Mouse (Mus musculus): ENCODE data around the gene Thap12. TPM values are rescaled to one million over a fixed set of nuclear protein-coding genes. Genes with fewer than 3 reads are reported as not detected.
A peak's percentile ranks its signal among the peaks of the same experiment; 100 is the strongest.

Gene Thap12
- polyA plus RNA-seq, 1 experiment = 4.2 TPM

DNA sequence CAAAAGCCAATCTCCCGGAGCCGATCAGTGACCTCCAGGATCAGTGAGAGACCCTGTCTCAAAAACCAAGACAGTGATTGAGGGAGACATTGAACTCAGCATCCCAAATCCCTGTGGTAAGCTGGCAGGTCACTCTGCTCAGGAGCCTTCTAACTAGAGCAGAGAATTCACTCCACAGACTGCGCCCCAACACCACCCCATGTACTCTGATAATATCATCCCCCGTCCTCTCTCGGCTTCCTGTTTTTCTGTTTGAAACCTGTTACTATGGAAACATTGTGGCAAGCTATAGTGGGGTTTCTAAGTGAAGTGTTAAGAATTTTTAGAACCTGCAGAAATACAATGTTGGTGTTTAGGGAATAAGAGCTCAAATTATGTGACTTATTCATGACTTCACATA is 8.9 kb upstream of the Thap12 start:
- H3K27ac ChIP-seq (ENCODE audit: insufficient read depth, low read length) = peak overlapping the region; percentile 75
- TF ChIP-seq CTCF (IDR thresholded peaks at IDR 0.05; ENCODE audit: extremely low read depth, insufficient read depth, insufficient read length, insufficient replicate concordance) (no peak), POLR2A (IDR thresholded peaks at IDR 0.05; ENCODE audit: low read depth, low read length) (no peak)
- H3K4me3 ChIP-seq (ENCODE audit: extremely low read depth, insufficient read depth, insufficient read length) = no peak overlapping the region
- DNase-seq (ENCODE audit: low read depth in 1 of 2, low spot score in 2 of 2) = peak; percentile 55 to 76
- peaks cover 3% of the 10 kb centered on the region for H3K4me1 ChIP-seq (ENCODE audit: control insufficient read depth, insufficient read depth, insufficient read length)
- WGBS = 30% methylated on average over 5 of the region's 5 CpGs
- H3K36me3 ChIP-seq (ENCODE audit: control insufficient read depth, insufficient read depth, low read length) = no peaks in the 10 kb centered on the region
- H3K27me3 ChIP-seq (ENCODE audit: control insufficient read depth, insufficient read depth, low read length) = no peaks in the 10 kb centered on the region

DNA sequence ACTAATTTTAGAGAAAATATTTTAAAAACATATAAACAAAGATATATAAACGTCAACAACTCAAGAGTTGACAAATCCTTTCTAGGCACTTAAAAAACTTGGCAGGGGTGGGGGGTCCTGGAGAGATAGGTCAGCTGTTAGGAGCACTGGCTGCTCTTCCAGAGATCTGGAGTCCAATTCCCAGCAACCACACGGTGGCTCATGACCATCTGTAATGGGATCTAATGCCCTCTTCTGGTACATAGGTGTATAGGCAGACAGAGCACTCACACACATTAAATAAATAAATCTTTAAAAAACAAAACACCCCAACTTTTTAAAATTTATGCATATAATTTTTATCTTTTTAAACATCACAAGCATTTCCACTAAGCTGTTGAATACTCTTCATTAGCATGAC is 5.4 kb upstream of the Thap12 start:
- Histone ChIP-seq H3K27me3 (ENCODE audit: control insufficient read depth, insufficient read depth, low read length) (no peaks in the 10 kb centered on the region), H3K36me3 (ENCODE audit: control insufficient read depth, insufficient read depth, low read length) (no peaks in the 10 kb centered on the region), H3K4me3 (ENCODE audit: extremely low read depth, insufficient read depth, insufficient read length) (no peak overlapping the region), H3K4me1 (ENCODE audit: control insufficient read depth, insufficient read depth, insufficient read length) (peaks cover 3% of the 10 kb centered on the region), H3K27ac (ENCODE audit: insufficient read depth, low read length) (no peak overlapping the region)
- 30% methylated on average over 2 of the region's 2 CpGs for WGBS
- TF ChIP-seq POLR2A (IDR thresholded peaks at IDR 0.05; ENCODE audit: low read depth, low read length) (no peak), CTCF (IDR thresholded peaks at IDR 0.05; ENCODE audit: extremely low read depth, insufficient read depth, insufficient read length, insufficient replicate concordance) (no peak)
- DNase-seq (ENCODE audit: low read depth in 1 of 2, low spot score in 2 of 2) = no peak

DNA sequence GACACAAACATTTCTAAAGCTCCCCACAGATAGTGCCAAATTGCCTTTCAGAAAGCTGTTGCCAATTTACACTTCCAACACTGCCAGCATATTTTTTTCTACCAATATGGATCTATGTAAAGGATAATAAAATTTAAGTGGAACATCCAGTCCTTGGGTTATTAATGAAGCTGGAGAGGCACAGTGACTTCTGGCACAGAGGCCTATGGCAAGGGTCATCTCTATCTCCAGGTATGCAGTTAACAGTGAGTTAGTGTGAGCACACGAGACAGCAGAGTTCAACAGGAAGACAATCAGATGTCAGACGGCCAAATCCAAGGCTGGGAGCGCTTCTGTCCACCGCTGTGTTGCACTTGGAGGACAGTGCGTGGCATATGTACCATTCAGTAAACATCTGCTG is 4.9 kb upstream of the Thap12 start:
- H3K27me3 ChIP-seq (ENCODE audit: control insufficient read depth, insufficient read depth, low read length) = no peaks in the 10 kb centered on the region
- TF ChIP-seq POLR2A (IDR thresholded peaks at IDR 0.05; ENCODE audit: low read depth, low read length) (no peak), CTCF (IDR thresholded peaks at IDR 0.05; ENCODE audit: extremely low read depth, insufficient read depth, insufficient read length, insufficient replicate concordance) (no peak)

DNA sequence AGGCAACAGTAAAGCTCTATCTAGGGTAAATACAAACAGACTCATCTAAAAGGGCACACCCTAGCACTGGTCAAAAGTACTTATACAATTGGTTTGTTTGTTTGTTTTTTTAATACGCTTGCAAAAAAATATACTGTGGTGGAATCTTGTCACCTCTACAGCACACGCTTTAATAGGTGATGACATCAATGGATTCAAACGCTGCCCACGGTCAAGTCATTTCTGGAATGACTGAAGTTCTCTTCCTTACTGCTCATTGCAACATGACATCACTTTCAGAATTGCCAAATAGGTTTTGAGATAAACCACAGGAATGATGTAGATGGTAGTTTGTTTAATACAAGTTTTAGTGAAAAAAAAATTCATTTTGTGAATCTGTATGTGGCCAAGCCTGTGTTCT is 4.3 kb upstream of the Thap12 start:
- Histone ChIP-seq H3K27ac (ENCODE audit: insufficient read depth, low read length) (no peak overlapping the region), H3K36me3 (ENCODE audit: control insufficient read depth, insufficient read depth, low read length) (no peaks in the 10 kb centered on the region), H3K4me3 (ENCODE audit: extremely low read depth, insufficient read depth, insufficient read length) (no peak overlapping the region), H3K27me3 (ENCODE audit: control insufficient read depth, insufficient read depth, low read length) (no peaks in the 10 kb centered on the region), H3K4me1 (ENCODE audit: control insufficient read depth, insufficient read depth, insufficient read length) (peaks cover 3% of the 10 kb centered on the region)
- DNase-seq (ENCODE audit: low read depth in 1 of 2, low spot score in 2 of 2) = no peak
- TF ChIP-seq CTCF (IDR thresholded peaks at IDR 0.05; ENCODE audit: extremely low read depth, insufficient read depth, insufficient read length, insufficient replicate concordance) (no peak), POLR2A (IDR thresholded peaks at IDR 0.05; ENCODE audit: low read depth, low read length) (no peak)
- 95% methylated on average over 4 of the region's 4 CpGs for WGBS

More for the DNA sequence above, 4.9 kb upstream of the Thap12 start:
- H3K4me3 ChIP-seq (ENCODE audit: extremely low read depth, insufficient read depth, insufficient read length) = no peak overlapping the region
- 90% methylated on average over 5 of the region's 5 CpGs for WGBS
- DNase-seq (ENCODE audit: low read depth in 1 of 2, low spot score in 2 of 2) = no peak
- peaks cover 3% of the 10 kb centered on the region for H3K4me1 ChIP-seq (ENCODE audit: control insufficient read depth, insufficient read depth, insufficient read length)
- no peak overlapping the region for H3K27ac ChIP-seq (ENCODE audit: insufficient read depth, low read length)
- H3K36me3 ChIP-seq (ENCODE audit: control insufficient read depth, insufficient read depth, low read length) = no peaks in the 10 kb centered on the region

DNA sequence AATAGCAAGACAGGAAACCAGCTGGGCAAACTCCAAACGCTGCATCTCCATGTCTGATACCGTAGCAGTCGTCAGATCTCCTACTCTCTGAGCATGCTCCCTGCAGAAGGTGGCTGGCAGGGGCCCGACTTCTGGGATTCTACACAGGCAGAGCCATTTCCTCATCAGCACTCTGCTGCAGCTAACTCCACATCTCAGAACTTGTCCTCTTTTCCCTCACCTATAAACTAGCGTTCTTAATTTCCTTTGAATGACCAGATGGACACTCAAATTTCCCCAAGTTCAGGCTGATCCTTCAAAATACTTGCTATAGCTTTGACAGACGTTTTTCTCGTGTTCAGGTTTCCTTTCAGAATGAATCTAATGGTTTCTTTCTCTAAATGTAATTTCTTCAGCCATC is 1.1 kb upstream of the Thap12 start:
- H3K27ac ChIP-seq (ENCODE audit: insufficient read depth, low read length) = no peak overlapping the region
- H3K27me3 ChIP-seq (ENCODE audit: control insufficient read depth, insufficient read depth, low read length) = no peaks in the 10 kb centered on the region
- peaks cover 3% of the 10 kb centered on the region; the same call in 1 of the 2 replicates for H3K4me1 ChIP-seq (ENCODE audit: control insufficient read depth, insufficient read depth, insufficient read length)
- no peak for DNase-seq (ENCODE audit: low read depth in 1 of 2, low spot score in 2 of 2)
- no peaks in the 10 kb centered on the region for H3K36me3 ChIP-seq (ENCODE audit: control insufficient read depth, insufficient read depth, low read length)
- 11% methylated on average over 7 of the region's 7 CpGs for WGBS
- no peak overlapping the region for H3K4me3 ChIP-seq (ENCODE audit: extremely low read depth, insufficient read depth, insufficient read length)
- TF ChIP-seq POLR2A (IDR thresholded peaks at IDR 0.05; ENCODE audit: low read depth, low read length) = no peak
- no peak for TF ChIP-seq CTCF (IDR thresholded peaks at IDR 0.05; ENCODE audit: extremely low read depth, insufficient read depth, insufficient read length, insufficient replicate concordance)

DNA sequence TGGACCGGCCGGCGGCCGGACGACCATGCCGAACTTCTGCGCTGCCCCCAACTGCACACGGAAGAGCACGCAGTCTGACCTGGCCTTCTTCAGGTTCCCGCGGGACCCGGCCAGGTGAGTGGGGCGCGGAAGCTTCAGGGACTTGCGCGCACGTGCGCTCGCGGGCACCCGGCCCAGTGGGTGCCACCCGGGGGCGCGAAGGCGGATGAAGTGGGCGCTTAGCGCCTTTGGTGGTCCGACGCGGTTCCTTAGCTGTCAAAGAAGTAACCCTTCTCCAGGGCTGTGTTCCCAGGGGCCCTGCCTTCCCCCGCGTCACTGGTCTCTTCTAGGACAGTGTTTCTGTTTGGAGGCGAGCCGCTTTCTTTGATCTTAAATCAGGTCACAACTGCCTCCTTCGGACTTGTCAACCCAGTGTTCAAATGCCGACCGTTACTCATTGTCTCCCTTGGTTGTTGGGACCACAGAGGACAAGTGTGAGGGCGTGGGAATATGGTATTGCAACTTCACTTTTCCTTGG is 520 bp downstream of the Thap12 start:
- under 1% methylated on average over 33 of the region's 38 CpGs for WGBS
- Histone ChIP-seq H3K4me1 (ENCODE audit: control insufficient read depth, insufficient read depth, insufficient read length) (peaks cover 3% of the 10 kb centered on the region; the same call in 1 of the 2 replicates), H3K4me3 (ENCODE audit: extremely low read depth, insufficient read depth, insufficient read length) (peak overlapping the region; percentile 71), H3K27me3 (ENCODE audit: control insufficient read depth, insufficient read depth, low read length) (no peaks in the 10 kb centered on the region), H3K27ac (ENCODE audit: insufficient read depth, low read length) (peak overlapping the region; percentile 52), H3K36me3 (ENCODE audit: control insufficient read depth, insufficient read depth, low read length) (no peaks in the 10 kb centered on the region)
- DNase-seq (ENCODE audit: low read depth in 1 of 2, low spot score in 2 of 2) = peak in 1 of 2 experiments; percentile 34
- no peak for TF ChIP-seq POLR2A (IDR thresholded peaks at IDR 0.05; ENCODE audit: low read depth, low read length)

DNA sequence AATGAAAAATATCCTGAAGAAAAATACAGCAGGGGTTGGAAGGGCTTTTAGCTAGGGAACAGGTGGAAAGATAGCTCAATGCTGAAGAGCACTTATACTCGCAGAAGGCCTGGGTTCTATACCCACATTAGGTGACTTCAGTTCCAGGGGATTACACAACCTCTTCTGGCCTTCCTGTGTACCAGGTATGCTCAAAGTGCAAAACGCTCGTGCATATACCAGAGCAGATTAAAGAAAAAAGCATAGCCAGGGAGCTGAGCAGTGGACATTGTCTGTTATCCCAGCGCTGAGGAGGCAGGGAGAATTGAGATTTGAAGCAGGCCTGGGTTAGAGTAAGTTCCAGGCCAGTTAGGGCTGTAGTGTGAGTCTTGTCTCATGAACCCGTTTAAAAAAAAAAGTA is 1.4 kb downstream of the Thap12 start:
- no peak for DNase-seq (ENCODE audit: low read depth in 1 of 2, low spot score in 2 of 2)
- Histone ChIP-seq H3K27me3 (ENCODE audit: control insufficient read depth, insufficient read depth, low read length) (no peaks in the 10 kb centered on the region), H3K4me3 (ENCODE audit: extremely low read depth, insufficient read depth, insufficient read length) (no peak overlapping the region), H3K27ac (ENCODE audit: insufficient read depth, low read length) (no peak overlapping the region), H3K4me1 (ENCODE audit: control insufficient read depth, insufficient read depth, insufficient read length) (peaks cover 3% of the 10 kb centered on the region; the same call in 1 of the 2 replicates), H3K36me3 (ENCODE audit: control insufficient read depth, insufficient read depth, low read length) (no peaks in the 10 kb centered on the region)
- 28% methylated on average over 5 of the region's 5 CpGs for WGBS
- TF ChIP-seq POLR2A (IDR thresholded peaks at IDR 0.05; ENCODE audit: low read depth, low read length) = no peak

All from spleen, adult 2 months (tissue).